Mouse (Mus musculus) midbrain, postnatal 0 days (tissue): Measurements from ENCODE around the gene Abtb2. TPM values are rescaled to one million over a fixed set of nuclear protein-coding genes. Genes with fewer than 3 reads are reported as not detected.

Experiments
- ATAC-seq: fragments of 200-750 bp; cut with Nextera tagmentation; 2 replicates; pipeline ENCODE4 v1.8.0; 2017; ENCODE audit warnings: moderate number of reproducible peaks, mild to moderate bottlenecking, moderate TSS enrichment, moderate library complexity; ENCODE audit not compliant: low FRiP score
- DNase-seq: peaks from one replicate; pipeline ENCODE4 v3.0.0-alpha.2; 2015; ENCODE audit warnings: low spot score
- H3K27ac ChIP-seq: fragments of 300-500 bp; sonication (generic); 2 replicates; pipeline ENCODE4 v1.5.1; 2014; ENCODE audit warnings: low read depth, mild to moderate bottlenecking, low read length, mixed read lengths
- H3K27me3 ChIP-seq: fragments of 300-500 bp; sonication (generic); 2 replicates; pipeline ENCODE4 v1.6.1; 2014; ENCODE audit warnings: low read length, control low read depth, mixed read lengths; ENCODE audit not compliant: insufficient read depth
- H3K36me3 ChIP-seq: fragments of 300-500 bp; sonication (generic); 2 replicates; pipeline ENCODE4 v1.6.1; 2014; ENCODE audit warnings: low read length, control low read depth, mixed read lengths; ENCODE audit not compliant: insufficient read depth
- H3K4me1 ChIP-seq: fragments of 300-500 bp; sonication (generic); 2 replicates; pipeline ENCODE4 v1.6.1; 2014; ENCODE audit warnings: mild to moderate bottlenecking, control low read depth, antibody characterized with exemption, low read length, mixed read lengths; ENCODE audit not compliant: insufficient read depth
- H3K4me2 ChIP-seq: fragments of 300-500 bp; sonication (generic); 2 replicates; pipeline ENCODE4 v1.6.1; 2014; ENCODE audit warnings: low read depth, mild to moderate bottlenecking, low read length, mixed read lengths; ENCODE audit not compliant: poor library complexity, severe bottlenecking
- H3K4me3 ChIP-seq: fragments of 300-500 bp; sonication (generic); 2 replicates; pipeline ENCODE4 v1.5.1; 2014; ENCODE audit warnings: low read depth, mild to moderate bottlenecking, low read length, moderate library complexity
- H3K9ac ChIP-seq: fragments of 300-500 bp; sonication (generic); replicated peaks from 2 replicates; pipeline ENCODE4 v1.6.1; 2014; ENCODE audit warnings: mild to moderate bottlenecking, low read length, moderate library complexity, mixed read lengths; ENCODE audit not compliant: poor library complexity, severe bottlenecking
- H3K9me3 ChIP-seq: fragments of 300-500 bp; sonication (generic); 2 replicates; pipeline ENCODE4 v1.6.1; 2016; ENCODE audit warnings: low read length, control low read depth
- CTCF ChIP-seq: IDR thresholded peaks from 2 replicates; pipeline ENCODE4 v1.5.1; 2016; ENCODE audit warnings: antibody characterized with exemption, mild to moderate bottlenecking
- WGBS: fragments of 180-500 bp; shearing (Covaris S2); extraction: QIAGEN DNeasy Blood & Tissue Kit; methylation state at CpG from one replicate; pipeline ENCODE4 v1.1.7; 2014; 5-methylcytosine and 5-hydroxymethylcytosine counted together
- polyA plus RNA-seq: library from polyadenylated mRNA; unstranded; fragments of >200 nt; fragmentation: Nextera tagmentation; extraction: Ambion mirVana; gene quantifications from 2 replicates; pipeline ENCODE4 v1.2.1, GENCODE M21; 2015
- total RNA-seq: library from RNA; depleted of rRNA; stranded (reverse); fragments of >200 nt; gene quantifications from 2 replicates; pipeline ENCODE4 v1.2.3, GENCODE M21; 2014

Gene Abtb2
- total and polyA plus RNA-seq, 2 experiments from 2014 or later = 7.4 to 21.8 TPM

DNA sequence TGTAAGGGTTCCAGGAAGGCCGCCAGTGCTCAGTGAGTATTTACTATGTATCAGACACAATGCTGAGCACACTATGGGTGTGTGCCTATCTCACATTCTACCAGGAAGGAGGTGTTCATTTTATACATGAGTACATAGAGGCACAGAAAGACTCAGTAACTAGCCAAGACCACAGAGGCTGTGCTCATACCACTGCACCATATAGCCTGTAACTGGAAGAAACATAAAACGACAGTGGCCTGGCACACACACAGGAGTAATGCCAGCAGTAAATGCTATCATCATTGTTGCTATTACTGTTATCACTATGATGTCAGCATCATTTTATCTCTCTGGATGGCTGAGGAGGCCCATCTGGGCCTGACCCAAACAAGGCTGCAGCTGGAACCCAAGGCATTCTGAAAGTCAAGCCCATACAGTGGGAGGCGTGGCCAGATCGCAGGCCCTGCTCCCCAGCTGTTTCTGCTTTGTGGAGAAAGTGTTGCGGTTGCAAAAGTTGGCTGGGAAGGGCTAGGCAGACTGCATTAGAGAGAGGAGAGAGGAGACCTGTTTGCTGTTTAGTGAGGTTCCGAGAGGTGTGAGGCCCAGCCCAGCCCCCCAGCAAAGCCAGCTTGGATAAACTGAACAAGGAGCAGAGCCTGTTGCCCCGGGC, 118.9 kb downstream of the Abtb2 start:
- Histone ChIP-seq H3K27ac (no peak overlapping the region), H3K4me1 (no peaks in the 10 kb centered on the region; the same call in 1 of the 2 replicates), H3K4me2 (no peak overlapping the region), H3K27me3 (no peaks in the 10 kb centered on the region), H3K9ac (no peak overlapping the region), H3K36me3 (no peaks in the 10 kb centered on the region), H3K9me3 (no peaks in the 10 kb centered on the region), H3K4me3 (no peak overlapping the region)
- no peak for ATAC-seq
- WGBS = 82% methylated on average over 7 of the region's 7 CpGs
- TF ChIP-seq CTCF = no peak
- no peak for DNase-seq

DNA sequence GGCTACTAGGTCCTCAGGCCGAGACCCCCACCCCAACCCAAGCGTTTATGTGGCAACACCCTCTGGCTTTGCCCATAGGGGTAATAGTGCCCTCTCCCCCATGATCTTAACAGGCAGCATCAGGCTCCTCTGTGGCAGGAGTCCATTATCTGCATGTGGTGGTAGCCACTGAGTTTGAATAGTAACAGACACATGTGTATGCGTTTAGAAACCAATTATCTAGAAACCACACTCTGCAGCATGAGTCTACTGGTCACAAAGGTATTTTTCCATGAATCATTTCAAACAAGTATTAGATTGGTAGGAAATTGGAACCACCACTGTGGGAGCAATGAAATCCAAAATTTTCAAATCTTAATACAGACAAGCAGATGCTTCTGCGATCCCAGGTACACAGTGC, 119.5 kb downstream of the Abtb2 start:
- Histone ChIP-seq H3K4me3 (no peak overlapping the region), H3K9me3 (no peaks in the 10 kb centered on the region), H3K4me2 (no peak overlapping the region), H3K27me3 (no peaks in the 10 kb centered on the region), H3K27ac (no peak overlapping the region), H3K9ac (no peak overlapping the region), H3K4me1 (peaks cover under 1% of the 10 kb centered on the region; the same call in 1 of the 2 replicates), H3K36me3 (no peaks in the 10 kb centered on the region)
- no peak for DNase-seq
- 82% methylated on average over 4 of the region's 4 CpGs for WGBS
- no peak for ATAC-seq
- no peak for TF ChIP-seq CTCF

DNA sequence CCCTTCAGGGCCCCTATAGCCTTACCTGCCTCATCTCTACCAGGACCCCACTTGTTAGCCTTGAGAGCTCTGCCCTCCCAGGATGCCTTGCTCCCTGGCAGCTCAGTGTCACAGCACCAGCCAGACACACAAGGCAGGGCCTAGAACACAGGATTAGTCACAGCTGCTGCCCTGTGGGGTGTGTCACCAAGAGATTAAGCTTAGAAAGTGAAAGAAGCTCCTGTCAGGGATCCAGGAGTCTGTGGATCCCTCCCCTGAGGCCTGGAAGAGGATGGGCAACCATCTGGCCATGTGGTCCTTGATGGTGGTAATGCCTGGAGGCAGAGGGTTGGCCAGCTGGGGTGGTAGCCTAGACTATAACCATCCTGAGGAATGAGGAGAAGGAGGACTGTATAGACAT, 121.0 kb downstream of the Abtb2 start:
- H3K4me3 ChIP-seq = no peak overlapping the region
- H3K4me2 ChIP-seq = no peak overlapping the region
- TF ChIP-seq CTCF = no peak
- H3K36me3 ChIP-seq = no peaks in the 10 kb centered on the region
- no peaks in the 10 kb centered on the region for H3K9me3 ChIP-seq
- no peaks in the 10 kb centered on the region for H3K27me3 ChIP-seq
- H3K9ac ChIP-seq = no peak overlapping the region
- H3K4me1 ChIP-seq = peaks cover 4% of the 10 kb centered on the region; the same call in 1 of the 2 replicates
- no peak for ATAC-seq
- peak; percentile 49 for DNase-seq
- H3K27ac ChIP-seq = no peak overlapping the region

GRCm38 (mm10) chr2:103687888-103688287, 121.8 kb downstream of the Abtb2 start:
- H3K9me3 ChIP-seq = no peaks in the 10 kb centered on the region
- H3K4me2 ChIP-seq = no peak overlapping the region
- ATAC-seq (no peak), DNase-seq (no peak)
- H3K9ac ChIP-seq = no peak overlapping the region
- no peak overlapping the region for H3K27ac ChIP-seq
- no peaks in the 10 kb centered on the region for H3K36me3 ChIP-seq
- TF ChIP-seq CTCF = no peak
- no peak overlapping the region for H3K4me3 ChIP-seq
- peaks cover 4% of the 10 kb centered on the region; the same call in 1 of the 2 replicates for H3K4me1 ChIP-seq
- no peaks in the 10 kb centered on the region for H3K27me3 ChIP-seq

DNA sequence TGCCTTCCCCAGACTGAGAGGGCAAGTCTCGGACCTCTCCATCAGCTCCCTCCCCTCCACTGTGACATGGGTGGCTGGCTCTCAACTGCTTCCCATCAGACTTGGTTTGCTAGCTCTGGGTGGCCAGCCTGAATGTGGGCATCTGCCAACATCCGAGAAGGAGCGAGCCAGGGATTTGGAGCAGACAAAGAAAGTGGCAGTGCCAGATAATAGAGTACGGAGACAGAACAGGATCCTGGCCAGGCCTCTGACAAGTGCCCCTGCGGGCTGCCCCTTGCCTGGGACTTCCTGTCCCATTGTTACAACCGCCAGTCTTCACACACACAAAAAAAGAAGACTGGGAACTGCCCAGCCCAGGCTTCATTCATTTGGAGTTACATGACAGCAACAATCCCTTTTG, 124.3 kb downstream of the Abtb2 start:
- TF ChIP-seq CTCF = no peak
- Histone ChIP-seq H3K9ac (no peak overlapping the region), H3K27me3 (no peaks in the 10 kb centered on the region), H3K9me3 (no peaks in the 10 kb centered on the region), H3K4me3 (no peak overlapping the region), H3K4me1 (peaks cover 4% of the 10 kb centered on the region; the same call in 1 of the 2 replicates), H3K27ac (no peak overlapping the region), H3K4me2 (no peak overlapping the region), H3K36me3 (no peaks in the 10 kb centered on the region)
- DNase-seq (peak; percentile 92), ATAC-seq (peak; percentile 81)
- 21% methylated on average over 6 of the region's 6 CpGs for WGBS

DNA sequence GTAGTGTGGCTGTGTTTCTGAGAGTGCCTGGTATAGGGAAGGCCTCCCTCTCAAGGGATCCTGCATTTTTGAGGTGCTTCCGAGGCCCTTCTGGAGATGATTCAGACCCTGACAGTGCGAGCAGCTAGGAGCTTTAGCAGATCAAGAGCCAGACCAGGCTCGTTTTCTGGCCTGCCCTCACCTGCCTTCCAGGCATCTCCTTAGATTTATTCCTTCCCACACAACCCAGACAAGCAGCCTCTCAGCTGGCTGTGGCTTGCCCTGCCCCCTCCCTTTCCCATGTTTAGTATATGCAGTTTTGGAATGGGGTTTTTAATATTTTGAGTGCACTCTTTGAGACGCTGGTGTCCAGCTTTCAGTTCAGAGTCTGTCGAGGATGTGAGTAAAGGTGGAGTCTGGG, 124.7 kb downstream of the Abtb2 start:
- no peak for TF ChIP-seq CTCF

More for the DNA sequence above, 124.7 kb downstream of the Abtb2 start:
- 30% methylated on average over 5 of the region's 5 CpGs for WGBS
- Histone ChIP-seq H3K4me3 (no peak overlapping the region), H3K4me1 (peaks cover 4% of the 10 kb centered on the region; the same call in 1 of the 2 replicates), H3K36me3 (no peaks in the 10 kb centered on the region), H3K9me3 (no peaks in the 10 kb centered on the region), H3K4me2 (no peak overlapping the region), H3K27ac (no peak overlapping the region), H3K9ac (no peak overlapping the region), H3K27me3 (no peaks in the 10 kb centered on the region)
- DNase-seq (no peak), ATAC-seq (peak; percentile 11; the same call in 1 of the 2 replicates)
